Mouse (Mus musculus): Measurements from ENCODE around the gene Rapgef2. TPM values are rescaled to one million over a fixed set of nuclear protein-coding genes. Genes with fewer than 3 reads are reported as not detected.

The Rapgef2 gene
- polyA plus RNA-seq, 1 experiment, result 17.3 TPM

DNA sequence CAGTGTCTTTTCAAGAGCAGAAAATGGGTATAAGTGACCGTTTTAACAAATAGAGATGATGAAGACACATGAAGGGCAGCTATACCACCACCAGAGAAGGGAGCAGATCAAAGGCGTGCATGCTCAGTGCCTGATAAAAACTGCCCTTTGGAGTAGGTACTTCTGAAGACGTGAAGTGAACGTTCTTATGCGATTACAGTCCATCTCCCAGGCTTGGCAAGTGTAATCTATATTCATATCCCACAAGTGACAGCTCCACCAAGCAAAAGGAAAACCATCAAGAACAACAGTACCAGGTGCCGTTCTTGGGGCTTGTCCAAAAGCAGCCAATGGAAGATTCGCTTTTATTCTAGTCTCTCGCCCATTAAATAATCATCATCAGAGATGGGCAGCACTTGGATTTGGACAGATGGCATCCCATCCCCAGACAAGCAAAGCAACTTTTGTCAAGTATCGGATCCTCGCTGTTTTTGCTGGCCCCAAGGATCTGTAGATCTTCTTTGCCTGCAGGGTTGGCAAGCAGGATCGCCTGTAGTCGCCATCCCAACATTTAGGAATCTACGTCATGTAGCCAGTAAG, 1.1 kb downstream of the Rapgef2 start:
- TF ChIP-seq CTCF (IDR thresholded peaks at IDR 0.05; ENCODE audit: insufficient read depth, low read length) (no peak), POLR2A (IDR thresholded peaks at IDR 0.05; ENCODE audit: borderline replicate concordance, extremely low read depth, low read depth, low read length) (no peak)
- H3K4me3 ChIP-seq (replicated peaks; ENCODE audit: extremely low read depth, low read depth, low read length), result peak overlapping the region; percentile 64
- 34% methylated on average over 13 of the region's 13 CpGs for WGBS
- DNase-seq, result no peak
- H3K4me1 ChIP-seq (ENCODE audit: control insufficient read depth, insufficient read depth, low read length), result peaks cover 14% of the 10 kb centered on the region

DNA sequence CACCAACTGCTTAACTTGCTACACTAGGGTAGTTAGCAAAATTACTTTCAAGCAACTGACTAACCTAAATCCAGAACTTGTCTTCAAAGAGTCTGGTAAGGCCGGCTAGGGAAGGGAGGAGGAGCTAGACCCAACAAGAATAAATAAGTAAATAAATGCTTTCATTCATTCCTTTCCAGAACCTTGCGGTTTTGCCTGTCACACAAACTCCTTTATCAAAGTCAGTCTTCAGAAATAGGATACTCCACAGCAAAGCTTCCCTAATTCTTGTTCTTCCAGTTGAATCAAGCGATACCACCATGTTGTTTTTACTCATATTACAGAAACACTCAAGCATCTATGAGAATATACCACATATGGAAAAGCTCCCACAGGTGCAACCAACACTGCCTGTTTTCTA, 2.3 kb downstream of the Rapgef2 start:
- TF ChIP-seq CTCF (IDR thresholded peaks at IDR 0.05; ENCODE audit: insufficient read depth, low read length) (no peak), POLR2A (IDR thresholded peaks at IDR 0.05; ENCODE audit: borderline replicate concordance, extremely low read depth, low read depth, low read length) (no peak)
- 51% methylated on average over 3 of the region's 3 CpGs for WGBS
- Histone ChIP-seq H3K4me3 (replicated peaks; ENCODE audit: extremely low read depth, low read depth, low read length) (no peak overlapping the region), H3K4me1 (ENCODE audit: control insufficient read depth, insufficient read depth, low read length) (peaks cover 14% of the 10 kb centered on the region)
- DNase-seq, result no peak

DNA sequence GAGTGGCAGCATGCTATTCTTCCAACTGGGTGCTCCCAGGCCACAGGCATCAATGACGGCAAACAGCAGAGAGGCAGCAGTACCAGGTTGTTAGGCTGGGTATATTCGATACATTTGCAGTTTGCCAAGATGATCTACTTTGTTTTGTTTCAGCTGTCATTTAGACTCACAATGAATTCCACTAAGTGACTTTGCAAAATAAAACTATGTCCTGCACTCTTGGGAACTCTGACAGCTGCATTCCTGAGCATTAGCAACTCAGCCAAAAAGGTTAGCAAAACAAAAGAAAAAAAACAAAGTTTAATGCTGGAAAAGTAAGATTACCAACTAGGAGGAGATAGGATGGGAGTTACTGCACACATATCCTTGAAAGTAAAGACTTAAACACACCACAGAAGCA, 3.3 kb downstream of the Rapgef2 start:
- no peak for DNase-seq
- H3K4me3 ChIP-seq (replicated peaks; ENCODE audit: extremely low read depth, low read depth, low read length), result no peak overlapping the region
- 26% methylated on average over 2 of the region's 2 CpGs for WGBS
- H3K4me1 ChIP-seq (ENCODE audit: control insufficient read depth, insufficient read depth, low read length), result peaks cover 17% of the 10 kb centered on the region
- TF ChIP-seq CTCF (IDR thresholded peaks at IDR 0.05; ENCODE audit: insufficient read depth, low read length), result no peak
- no peak for TF ChIP-seq POLR2A (IDR thresholded peaks at IDR 0.05; ENCODE audit: borderline replicate concordance, extremely low read depth, low read depth, low read length)

DNA sequence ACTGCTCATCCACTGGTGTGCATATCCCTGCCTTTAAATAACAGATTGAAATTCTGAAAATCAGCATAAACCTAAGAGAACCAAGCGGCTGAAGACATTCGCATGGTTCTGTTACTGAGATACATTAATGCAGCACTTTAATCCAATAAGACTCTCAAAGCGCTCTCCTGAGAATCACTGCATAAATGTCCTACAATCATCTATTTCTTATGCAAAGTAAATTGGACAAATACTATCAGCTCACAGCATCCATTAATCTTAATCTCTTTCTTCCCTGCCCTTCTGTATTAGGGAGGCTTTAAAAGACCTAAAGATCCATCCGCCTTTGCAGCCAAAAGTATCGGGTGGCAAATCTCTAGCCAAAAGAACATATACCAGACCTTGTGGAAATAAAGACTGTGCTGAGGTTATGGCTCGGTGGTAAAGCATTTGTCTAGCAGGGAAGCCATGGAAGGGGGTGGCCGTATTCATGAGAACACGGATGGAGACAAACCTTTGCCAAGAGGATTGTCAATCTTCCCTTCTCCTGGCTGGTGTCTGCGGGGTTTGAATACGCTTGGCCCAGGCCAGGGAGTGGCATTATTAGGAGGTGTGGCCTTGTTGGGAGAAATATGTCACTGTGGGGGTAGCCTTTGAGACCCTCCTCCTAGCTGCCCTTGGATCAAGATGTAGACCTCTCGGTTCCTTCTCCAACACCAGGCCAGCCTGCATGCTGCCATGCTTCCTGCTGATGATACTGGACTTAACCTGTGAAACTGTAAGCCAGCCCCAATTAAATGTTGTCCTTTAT, 10.3 kb downstream of the Rapgef2 start:
- H3K4me1 ChIP-seq (ENCODE audit: control insufficient read depth, insufficient read depth, low read length), result peaks cover 13% of the 10 kb centered on the region
- 79% methylated on average over 11 of the region's 11 CpGs for WGBS
- TF ChIP-seq POLR2A (IDR thresholded peaks at IDR 0.05; ENCODE audit: borderline replicate concordance, extremely low read depth, low read depth, low read length) (no peak), CTCF (IDR thresholded peaks at IDR 0.05; ENCODE audit: insufficient read depth, low read length) (no peak)
- H3K4me3 ChIP-seq (replicated peaks; ENCODE audit: extremely low read depth, low read depth, low read length), result no peak overlapping the region
- no peak for DNase-seq

DNA sequence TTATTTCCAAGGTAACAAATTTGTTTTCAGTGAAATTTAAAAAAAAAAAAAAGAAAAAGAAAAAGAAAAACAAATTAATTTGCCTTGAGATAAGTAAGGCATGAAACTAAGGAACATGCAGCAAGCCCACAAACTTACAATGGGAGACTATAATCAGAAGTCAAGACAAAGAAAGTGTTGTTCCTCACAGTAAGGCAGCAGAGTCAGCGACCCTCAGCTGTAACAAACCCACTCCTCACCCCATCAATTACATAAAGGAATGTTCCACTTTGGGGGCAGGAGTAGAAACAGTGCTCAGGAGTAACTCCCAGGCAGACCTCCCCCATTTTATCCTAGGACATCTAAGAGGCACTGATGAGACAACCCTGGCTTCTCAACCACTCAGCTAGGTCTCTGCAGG, 13.0 kb downstream of the Rapgef2 start:
- no peak for DNase-seq
- TF ChIP-seq CTCF (IDR thresholded peaks at IDR 0.05; ENCODE audit: insufficient read depth, low read length), result no peak
- TF ChIP-seq POLR2A (IDR thresholded peaks at IDR 0.05; ENCODE audit: borderline replicate concordance, extremely low read depth, low read depth, low read length), result no peak
- H3K4me1 ChIP-seq (ENCODE audit: control insufficient read depth, insufficient read depth, low read length), result peaks cover 13% of the 10 kb centered on the region
- H3K4me3 ChIP-seq (replicated peaks; ENCODE audit: extremely low read depth, low read depth, low read length), result no peak overlapping the region
- WGBS, result 17% methylated on average over 1 of the region's 1 CpGs

DNA sequence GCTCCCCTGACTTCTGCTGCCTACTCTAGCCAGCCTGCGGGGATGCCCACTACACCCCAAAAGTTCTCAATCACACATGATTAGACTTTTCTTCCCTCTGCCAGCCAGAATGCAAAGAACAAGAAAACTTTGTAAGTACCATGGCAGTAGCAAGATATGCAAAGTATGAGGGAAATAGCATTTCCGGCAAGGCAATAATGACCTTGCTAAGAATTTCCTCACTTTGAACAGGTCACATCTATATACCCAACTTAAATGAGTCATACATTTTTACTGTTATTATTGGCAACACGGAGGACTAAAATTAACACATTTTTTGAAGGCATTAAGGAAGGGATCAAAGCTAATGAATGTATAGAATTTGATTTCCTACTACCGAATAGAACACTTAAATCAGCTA, 13.4 kb downstream of the Rapgef2 start:
- no peak overlapping the region for H3K4me3 ChIP-seq (replicated peaks; ENCODE audit: extremely low read depth, low read depth, low read length)
- WGBS, result 50% methylated on average over 4 of the region's 4 CpGs
- DNase-seq, result no peak
- TF ChIP-seq POLR2A (IDR thresholded peaks at IDR 0.05; ENCODE audit: borderline replicate concordance, extremely low read depth, low read depth, low read length) (no peak), CTCF (IDR thresholded peaks at IDR 0.05; ENCODE audit: insufficient read depth, low read length) (no peak)
- peaks cover 9% of the 10 kb centered on the region for H3K4me1 ChIP-seq (ENCODE audit: control insufficient read depth, insufficient read depth, low read length)

DNA sequence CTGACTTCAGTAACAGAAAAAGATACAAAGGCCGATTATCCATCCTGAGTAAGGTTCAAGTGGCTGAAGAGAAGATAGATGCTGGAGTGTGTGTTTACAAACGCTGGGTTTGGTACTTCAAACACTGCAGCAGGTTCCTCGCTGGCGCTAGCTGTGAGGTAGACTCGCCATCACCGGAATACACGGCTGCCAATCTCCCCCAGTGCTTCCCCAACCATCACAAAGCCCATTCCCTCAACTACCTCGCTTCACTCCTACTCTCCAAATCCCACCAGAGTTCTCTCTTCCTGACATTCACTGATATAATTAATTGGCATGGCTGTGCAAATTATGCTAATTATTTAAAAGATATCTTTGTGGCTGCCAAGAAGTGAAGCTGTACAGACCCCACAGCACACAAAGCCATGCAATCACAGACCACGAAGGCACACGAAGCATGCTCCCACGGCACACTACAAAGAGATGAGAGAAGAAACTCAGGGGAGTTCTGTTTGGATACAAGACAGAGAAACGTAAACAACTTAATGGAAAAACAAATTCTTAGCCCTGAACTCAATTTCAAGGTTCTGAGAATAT, 15.2 kb downstream of the Rapgef2 start:
- WGBS, result 56% methylated on average over 12 of the region's 12 CpGs
- H3K4me1 ChIP-seq (ENCODE audit: control insufficient read depth, insufficient read depth, low read length), result peaks cover 10% of the 10 kb centered on the region; the same call in 1 of the 2 replicates
- TF ChIP-seq POLR2A (IDR thresholded peaks at IDR 0.05; ENCODE audit: borderline replicate concordance, extremely low read depth, low read depth, low read length), result no peak
- H3K4me3 ChIP-seq (replicated peaks; ENCODE audit: extremely low read depth, low read depth, low read length), result no peak overlapping the region
- DNase-seq, result no peak

DNA sequence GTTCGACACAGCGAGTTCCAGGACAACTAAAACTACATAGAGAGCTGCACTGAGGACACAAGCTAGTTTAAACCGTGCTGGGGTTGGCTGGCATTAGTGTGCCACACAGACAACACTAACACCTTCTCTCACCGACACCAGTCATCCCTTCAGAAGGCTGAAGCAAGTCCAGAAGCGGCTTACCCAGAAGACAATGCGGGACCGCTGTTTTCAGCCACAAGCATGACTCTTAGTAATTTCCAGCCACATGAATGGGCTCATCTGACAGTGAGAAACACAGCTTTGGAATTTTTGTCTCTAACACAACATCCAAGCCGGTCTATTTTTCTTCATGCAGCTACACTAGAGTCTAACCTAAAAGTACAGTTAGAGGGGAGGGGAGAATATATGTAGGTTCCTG, 16.4 kb downstream of the Rapgef2 start:
- DNase-seq, result no peak
- H3K4me3 ChIP-seq (replicated peaks; ENCODE audit: extremely low read depth, low read depth, low read length), result no peak overlapping the region
- TF ChIP-seq POLR2A (IDR thresholded peaks at IDR 0.05; ENCODE audit: borderline replicate concordance, extremely low read depth, low read depth, low read length), result no peak
- TF ChIP-seq CTCF (IDR thresholded peaks at IDR 0.05; ENCODE audit: insufficient read depth, low read length), result no peak
- H3K4me1 ChIP-seq (ENCODE audit: control insufficient read depth, insufficient read depth, low read length), result peaks cover 9% of the 10 kb centered on the region
- 83% methylated on average over 8 of the region's 8 CpGs for WGBS

DNA sequence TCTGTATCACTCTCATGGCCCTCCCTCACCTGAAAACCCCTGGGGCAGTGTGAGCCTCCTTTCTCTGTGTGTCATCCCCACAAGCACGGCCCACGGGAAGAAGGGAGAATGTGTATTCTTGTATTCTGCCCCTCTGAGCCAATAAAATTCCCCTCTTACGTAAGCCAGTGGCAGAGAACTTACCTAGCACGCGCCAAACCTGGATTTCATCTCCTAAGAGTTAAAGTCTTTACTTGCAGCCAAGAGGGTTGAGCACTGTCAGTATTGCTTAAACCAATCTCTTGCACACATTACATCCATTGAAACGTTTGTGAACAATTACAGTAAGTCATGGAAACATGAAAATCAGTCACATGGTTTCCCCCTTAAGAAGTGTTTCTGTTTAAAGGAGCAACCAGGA, 19.3 kb downstream of the Rapgef2 start:
- WGBS, result 71% methylated on average over 6 of the region's 6 CpGs
- peaks cover 6% of the 10 kb centered on the region for H3K4me1 ChIP-seq (ENCODE audit: control insufficient read depth, insufficient read depth, low read length)
- TF ChIP-seq POLR2A (IDR thresholded peaks at IDR 0.05; ENCODE audit: borderline replicate concordance, extremely low read depth, low read depth, low read length) (no peak), CTCF (IDR thresholded peaks at IDR 0.05; ENCODE audit: insufficient read depth, low read length) (no peak)
- no peak for DNase-seq
- H3K4me3 ChIP-seq (replicated peaks; ENCODE audit: extremely low read depth, low read depth, low read length), result no peak overlapping the region

Data from lung, adult 2 months (tissue).